Mouse (Mus musculus) right cerebral cortex, postnatal 14 days (tissue): ENCODE measurements at regions not wholly inside any gene's neighbourhood (a gene's known extent, or its start where the extent isn't known, plus 50 kb on each side); places are given as distances from the start of the nearest gene placed in this dataset.

Source experiments
- DNase-seq: peaks from one replicate; pipeline ENCODE4 v3.0.0; 2022

DNA sequence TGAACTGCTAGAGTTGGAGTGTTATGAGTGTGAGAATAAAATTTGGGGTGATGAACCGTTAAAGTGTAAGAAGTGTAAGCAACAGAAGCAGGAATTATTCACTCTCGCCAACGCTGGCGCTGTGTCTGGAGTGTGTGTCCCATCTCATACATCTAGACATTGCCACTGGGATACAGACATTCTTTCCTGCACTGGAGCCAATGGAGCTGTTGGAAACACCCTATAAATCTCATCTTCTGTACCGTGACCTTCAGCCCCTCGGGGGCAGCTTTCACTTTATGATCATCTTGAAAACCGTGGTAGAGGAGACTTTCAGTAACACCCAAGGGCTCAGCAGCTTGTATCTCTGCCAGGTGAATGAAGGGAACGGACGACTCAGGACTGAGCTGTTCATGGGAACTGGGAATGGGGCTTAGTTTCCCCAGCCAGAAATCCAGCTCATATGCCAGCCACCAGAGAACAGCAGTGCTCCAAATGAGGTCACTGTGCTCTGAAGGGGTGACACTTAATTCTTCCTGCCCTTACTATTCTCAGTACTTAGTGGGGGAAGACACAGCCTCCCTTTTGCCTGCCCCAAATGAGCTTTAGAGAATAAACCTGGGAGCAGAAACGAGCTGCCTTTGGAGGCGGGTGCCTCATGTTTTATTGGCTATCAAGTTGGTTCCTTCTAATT, 293.6 kb downstream of the Slc4a3 start:
- DNase-seq: peak; percentile 11

DNA sequence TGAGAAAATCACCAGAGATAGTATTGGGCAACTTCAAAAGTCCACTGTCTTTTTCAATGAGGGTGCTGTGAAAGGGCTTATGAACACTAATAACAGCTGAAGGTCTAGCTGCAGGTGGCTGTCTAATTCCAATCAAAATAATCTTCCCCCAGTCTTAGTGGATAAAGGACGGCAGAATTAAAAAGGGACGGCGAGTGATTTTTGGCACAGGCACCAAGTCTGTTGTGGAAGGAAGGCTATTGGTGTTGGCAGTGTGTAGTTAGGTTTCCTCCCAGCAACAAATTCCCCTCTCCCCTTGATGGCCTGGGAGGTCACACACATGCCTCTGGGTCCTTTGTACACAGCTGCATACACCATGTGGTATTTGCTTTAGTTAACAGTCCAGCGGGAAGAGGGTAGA, 296.3 kb downstream of the Slc4a3 start:
- DNase-seq: no peak

DNA sequence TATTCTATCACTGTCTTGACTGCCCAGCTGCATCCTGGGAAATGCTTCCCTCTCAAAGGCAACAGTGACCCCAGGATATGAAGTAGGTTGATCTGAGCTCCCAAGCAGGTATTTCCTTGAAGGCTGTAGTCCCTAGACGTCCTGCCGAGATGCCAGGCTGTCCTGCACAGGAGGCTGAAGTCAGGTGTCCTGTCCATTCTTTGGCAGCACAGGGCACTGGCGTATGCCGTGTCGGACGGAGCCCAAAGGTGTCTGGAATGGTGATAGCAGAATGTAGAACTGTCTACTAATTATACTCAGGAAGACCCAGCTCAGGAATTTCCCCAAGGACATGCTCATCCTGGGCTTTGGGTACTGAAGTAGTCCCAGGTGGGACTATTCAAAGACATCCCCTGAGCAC, 297.3 kb downstream of the Slc4a3 start:
- DNase-seq: no peak

DNA sequence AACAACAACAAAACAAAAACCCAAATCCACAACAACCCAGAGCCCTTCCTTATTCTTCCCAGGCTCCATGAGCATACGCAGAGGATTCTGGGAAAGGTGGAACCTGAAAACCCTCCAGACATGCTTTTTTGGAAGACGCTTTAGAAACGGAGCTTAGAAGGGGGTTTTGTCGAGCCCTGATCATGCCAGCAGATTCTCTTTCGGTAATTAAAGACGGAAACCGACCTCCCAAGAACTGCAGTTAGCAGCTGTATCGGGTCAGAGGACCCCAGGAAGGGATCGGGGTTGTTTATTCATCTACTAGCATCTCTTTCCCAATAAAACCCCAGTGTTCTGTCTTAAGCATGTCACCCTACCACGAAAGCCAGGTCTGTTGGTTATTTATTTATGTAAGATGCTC, 298.1 kb downstream of the Slc4a3 start:
- DNase-seq: no peak

DNA sequence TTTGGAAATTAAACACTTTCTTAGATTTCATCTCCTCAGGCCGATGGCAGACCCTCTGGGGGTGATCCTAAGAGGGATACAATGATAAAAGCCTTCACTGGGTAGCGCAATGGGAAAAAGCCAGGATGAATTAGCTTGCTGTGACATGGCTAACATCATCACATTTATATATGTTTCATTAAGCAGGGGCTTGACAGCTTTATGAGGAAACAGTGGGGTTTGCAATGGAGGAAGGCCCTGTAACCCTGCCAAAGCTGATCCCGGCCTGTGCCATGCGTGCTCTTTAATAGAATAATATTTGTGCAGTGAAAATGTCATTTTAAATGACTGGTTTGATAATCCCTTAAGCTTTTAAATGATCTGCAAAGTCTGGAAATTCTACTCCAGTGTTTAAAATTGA, 298.5 kb downstream of the Slc4a3 start:
- no peak for DNase-seq

DNA sequence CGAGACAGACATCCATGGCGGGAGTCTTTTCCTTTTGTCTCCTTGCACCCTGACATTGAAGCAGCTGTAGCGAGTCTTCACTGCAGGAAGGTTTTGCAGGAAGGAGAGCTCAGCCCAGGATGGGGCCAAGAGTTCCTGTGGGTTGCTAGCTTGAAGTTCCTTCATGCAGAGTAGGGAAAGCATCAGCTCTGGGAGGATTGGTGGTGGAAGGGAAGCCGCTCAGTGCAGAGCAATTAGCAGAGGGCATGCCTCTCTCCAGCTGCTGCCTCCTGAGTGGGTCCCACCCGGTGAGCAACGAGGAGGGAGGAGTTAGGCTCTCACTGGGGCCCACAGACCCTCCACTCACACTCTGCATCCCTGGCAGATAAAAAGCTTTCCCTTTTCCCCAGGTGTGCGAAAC, 298.9 kb downstream of the Slc4a3 start:
- DNase-seq: no peak

DNA sequence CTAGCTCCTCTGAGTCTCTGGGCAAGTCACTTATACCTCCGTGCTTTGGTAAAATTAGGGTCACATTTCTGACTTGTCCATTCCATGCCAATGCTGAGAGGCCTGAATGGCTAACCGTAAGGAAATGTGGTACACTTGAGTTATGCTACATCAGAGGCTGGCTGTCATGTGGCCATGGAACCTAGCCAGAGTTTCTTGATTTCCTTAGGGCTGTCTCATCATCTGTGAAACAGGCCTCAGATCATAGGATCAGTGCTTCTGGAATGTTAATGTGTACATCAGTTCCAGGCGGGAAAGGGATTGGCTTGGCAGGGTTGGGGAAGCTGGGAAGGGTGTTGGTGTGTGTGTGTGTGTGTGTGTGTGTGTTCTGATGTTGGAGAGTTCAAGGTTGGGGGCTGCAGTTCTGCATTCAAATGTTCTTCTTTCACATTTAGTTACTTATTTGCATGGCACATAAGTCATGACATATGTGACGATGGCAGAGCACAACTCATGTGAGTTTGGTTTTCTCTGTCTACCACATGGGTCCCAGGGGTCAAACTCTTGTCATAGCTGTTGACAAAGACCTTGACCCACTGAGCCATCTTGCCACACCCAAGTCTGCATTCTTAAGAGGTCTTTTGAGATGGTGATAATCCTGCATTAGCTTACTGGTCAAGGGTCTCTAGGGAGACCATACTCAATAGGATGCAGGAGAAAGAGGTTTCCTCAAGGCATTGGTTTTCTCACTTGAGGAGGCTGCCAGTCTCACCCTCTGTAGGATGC, 299.9 kb downstream of the Slc4a3 start:
- DNase-seq: no peak

DNA sequence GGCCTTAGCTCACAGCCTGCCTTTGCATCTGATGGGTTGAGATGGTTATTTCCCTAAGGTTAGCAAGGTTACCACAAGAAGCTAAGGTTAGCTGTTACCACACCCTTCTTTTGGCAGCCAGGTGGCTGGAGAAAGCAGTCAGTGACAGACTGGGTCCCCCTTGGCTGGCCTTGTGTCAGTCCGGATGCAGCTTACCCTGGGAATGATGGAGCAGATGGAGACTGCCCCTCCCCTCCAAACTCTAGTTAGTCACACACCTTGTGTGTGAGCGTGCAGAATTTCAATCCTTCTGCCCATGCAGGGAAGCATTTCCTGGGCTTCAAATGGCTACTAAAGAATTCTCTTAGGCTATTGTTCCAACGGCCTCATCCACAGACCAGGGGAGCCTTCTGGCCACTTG, 301.6 kb downstream of the Slc4a3 start:
- no peak for DNase-seq

DNA sequence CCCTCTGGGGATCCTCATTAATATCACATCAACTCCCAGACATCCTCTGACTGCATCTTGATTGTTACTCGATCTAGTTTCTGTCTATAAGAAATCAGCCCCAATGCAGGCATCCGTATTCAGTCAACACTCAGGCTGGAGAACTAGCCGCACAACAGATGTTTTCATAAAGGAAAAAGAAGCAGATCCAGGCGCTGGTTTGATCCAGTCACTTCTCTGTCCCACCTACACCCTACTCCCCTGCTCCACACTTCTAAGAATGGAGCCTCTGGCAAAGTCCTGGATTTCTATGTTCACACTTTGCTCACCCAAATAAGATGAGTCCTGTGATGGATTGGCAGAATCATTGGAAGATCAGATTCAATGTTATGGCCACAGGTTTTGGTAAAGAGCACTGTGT, 302.4 kb downstream of the Slc4a3 start:
- DNase-seq: no peak

DNA sequence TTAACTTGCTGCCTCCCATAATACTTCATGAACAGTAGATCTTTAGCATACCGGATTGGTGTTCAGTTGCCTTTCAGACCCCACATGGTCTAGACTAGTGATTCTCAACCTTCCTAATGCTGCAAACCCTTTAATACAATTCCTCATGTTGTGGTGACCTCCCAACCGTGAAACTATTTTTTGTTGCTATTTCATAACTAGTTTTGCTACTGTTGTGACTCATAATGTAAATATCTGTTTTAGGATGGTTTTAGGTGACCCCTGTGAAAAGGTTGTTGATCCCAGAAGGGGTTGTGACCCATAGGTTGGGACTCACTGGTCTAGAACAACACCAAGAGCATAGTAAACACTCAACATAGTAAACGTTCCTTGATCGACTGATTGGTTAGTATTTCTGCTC, 304.1 kb downstream of the Slc4a3 start:
- DNase-seq: no peak

DNA sequence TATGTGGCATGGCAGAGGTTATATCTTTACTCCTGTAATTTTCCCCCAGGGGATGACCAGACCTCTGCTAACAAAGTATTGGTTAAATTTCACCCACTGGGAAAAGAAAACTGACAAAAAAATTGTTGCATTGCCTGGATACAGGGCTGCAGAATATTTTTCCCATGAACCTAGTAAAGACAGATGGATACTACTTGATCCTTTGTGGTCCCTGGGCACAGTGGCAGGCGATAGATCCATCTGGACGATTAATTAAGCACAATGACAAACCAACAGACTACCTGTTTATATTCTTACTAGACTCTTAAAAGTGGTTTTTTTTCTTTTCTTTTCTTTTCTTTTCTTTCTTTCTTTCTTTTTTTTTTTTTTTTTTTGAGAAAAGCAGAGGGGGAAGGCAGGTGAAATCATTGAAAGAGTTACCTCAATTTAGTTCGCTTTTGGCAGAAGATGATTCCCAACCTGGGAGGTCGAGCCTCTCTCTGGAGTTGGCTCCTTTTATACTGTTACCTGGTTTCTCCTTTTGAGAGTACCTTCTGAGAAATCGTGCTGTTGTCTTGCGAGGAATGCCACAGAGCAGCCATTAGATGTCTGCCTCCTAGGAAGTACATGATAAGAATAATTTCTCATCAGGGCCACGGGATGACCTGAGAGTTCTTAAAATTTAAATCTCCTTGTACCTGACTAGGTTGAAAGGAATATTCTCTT, 312.6 kb downstream of the Slc4a3 start:
- DNase-seq: no peak

DNA sequence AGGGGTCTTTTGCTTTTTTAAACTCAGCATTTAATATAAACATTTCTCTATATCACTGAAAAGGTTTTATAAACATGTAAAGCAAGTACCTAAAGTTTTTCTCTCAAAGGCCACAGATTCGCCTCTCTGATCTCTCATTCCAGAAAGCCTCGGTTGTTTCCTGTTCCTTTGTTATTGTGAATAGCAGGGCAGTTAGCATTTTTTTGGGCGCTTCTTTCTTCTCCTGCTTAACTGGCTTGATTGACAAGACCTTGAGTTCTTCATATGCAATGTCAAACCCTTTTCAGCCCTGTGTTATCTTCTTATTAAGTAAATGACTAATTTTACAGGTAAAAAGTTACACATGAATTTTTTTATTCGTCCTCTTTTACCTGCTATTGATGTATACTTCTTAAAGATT, 316.7 kb downstream of the Slc4a3 start:
- no peak for DNase-seq

DNA sequence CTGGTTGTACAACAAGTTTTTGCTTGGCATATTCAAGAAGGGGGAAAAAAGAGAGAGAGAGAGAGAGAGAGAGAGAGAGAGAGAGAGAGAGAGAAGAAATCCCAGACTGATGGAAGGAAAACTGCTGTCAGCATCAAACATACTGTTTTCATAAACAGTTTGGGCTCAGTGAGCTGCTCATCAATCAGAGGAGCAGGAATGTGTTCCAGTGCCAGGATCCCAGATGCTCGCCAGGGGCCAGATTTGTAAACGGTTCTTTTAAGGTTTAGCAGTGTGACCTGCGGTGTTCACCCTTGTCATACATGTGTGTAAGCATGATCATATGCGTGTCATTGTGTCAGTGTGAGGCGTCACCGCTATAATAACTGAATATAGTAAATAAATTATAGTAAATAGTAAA, 320.5 kb downstream of the Slc4a3 start:
- DNase-seq: no peak

DNA sequence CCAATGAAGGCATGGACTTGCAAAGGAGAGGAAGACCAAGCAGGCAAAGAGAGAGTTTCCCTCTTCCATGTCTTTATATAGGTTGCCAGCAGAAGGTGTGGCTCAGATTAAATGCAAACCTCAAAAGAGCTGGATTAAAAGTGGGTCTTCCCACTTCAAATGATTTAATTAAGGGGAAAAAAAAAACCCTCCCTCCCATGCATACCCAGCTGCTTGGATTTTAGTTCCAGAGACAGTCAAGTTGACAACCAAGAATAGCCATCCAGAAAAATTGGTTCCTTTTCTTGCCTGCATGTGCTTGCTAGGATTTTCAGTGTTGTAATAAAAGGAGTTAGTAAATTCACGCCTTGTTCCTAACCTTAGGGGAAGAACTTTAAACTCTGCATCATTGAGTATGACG, 323.3 kb downstream of the Slc4a3 start:
- no peak for DNase-seq

DNA sequence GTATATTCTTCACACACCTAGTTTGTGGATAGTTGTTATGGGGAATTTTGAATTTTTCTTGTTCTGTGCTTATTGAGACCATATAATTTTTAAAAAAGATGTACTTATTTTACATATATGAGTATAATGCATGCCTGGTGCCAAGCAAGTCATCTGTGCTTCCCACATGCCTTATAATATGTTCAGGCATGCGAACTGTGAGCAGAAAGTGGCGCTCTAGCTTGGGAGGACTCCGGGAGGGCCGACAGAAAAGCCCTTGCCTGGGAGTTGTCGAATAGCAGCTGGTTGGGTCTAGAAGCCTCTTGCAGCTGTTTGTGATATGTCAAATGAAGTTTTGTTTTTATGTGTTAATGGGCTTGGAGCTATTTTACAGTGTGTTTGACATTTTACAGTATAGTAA, 323.8 kb downstream of the Slc4a3 start:
- DNase-seq: no peak

DNA sequence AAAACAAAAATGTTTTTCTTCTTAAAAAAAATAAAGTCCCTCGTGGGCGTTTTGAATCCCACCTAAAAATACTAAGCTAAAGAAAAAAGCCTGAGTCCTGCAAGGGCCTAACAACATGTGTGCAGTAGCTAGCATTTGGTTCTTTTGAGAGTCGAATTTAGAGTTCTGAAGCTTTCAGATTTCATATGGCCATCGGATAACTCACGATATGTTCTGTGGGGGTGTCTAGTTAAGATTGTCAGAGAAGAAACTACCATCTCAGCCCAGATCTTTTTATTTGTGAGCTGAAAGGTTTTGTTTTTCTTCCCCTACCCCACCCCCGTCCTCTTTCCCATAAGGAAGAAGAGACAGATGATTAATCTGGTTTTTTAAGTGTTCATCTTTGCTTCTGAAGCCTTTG, 327.8 kb downstream of the Slc4a3 start:
- DNase-seq: no peak

DNA sequence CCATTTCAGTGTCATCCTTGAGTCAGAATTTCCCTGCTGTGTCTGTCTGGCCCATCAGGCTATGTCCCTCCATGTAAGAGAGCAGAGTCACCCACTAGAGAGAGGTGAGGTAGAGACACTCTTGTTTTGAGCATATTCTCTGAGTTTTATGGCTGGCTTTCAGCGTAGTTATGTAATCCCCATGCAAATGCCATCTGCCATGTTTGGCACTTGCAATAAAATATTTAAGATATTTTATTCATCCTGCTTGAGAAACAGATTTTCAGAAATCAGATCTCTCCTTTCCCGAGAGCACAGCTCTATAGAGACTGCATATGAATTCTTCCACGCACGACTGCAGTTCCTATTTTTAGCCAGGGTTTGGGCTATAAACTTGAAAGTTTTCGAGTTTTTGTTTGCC, 331.1 kb downstream of the Slc4a3 start:
- no peak for DNase-seq

DNA sequence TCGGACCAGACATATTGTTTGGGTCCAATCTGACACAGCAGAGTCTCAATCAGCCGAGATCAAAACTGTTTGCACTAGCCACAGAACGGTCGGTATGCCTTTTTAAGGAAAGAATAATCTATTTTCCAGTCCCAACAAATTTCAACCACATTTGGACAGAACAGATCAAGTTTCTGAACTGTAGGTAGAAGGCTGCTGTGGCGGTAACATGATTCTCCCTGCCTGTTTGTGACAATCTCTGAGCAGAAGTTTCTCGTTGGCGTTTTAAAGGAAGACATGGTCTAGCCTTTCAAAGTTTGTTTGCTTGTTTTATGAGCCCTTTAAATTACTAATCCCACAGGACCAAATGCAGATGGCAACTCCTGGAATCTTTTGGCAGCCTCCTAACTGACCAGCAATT, 339.6 kb downstream of the Slc4a3 start:
- DNase-seq: no peak

DNA sequence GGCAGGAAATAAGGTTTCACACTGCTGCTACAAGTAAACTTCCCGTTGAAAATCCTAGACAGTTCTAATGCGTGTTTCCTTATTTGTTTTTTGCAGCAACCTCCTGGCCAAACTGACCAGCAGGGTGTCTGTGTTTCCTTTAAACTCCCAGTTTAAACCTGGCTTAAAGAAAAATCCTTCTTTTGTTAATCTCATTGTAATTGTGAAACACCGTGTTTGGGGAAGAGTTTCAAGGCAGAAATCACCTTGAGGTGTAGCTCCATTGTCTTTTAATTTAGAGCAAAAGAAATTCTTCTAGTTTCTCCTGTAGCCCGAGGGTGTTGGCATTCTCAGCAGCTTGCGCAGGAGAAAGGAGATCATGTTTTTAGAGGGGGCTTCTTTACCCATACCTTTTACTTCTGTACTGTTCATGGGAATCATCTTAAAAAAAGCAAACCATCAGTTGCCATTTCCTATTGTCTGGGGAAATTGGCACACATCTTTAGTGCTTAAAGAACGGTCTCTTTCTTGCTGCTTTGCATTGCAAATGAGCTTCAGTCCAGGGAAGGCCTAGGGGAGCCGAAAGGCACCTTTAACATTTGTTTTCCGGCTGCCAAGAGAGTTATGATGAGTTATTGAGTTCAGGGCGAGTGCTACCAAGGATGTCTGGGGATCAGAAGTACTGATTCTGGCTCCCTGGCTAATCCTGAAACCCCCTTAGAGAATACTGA, 342.6 kb downstream of the Slc4a3 start:
- no peak for DNase-seq

DNA sequence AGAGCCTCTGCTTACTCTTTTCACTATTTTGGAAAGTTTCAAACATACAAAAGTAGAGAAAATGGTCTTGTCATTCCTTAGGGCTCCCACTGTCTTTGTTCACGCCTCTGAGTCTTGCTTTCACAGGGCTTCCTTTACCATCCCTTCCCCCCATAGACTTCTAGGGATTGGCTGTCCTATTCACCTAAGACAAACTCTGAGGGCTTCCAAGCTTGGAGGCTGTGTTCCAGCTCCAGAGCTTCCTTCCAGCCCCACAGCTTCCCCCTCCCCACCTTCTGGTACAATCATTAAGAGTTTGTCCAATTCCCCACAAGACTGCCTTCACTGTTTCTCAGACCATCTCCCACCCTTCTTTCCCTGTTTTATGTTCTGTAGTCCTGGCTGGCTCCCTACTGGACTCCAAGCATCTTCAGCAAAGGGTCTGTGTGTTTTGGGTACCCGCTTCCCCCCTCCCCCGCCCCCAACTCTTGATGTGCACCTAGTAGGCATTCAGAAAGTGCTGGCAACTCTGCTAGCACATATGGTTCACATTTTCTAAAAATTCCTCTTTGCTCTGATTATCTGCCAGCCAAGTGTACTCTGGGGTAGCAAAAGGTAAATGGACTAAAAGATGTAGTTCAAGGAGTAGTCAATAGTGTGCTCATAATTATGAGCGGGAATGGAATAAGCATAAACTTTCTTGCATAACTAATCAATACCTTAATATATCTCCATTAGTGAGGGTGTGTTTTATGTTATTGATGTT, 344.0 kb downstream of the Slc4a3 start:
- DNase-seq: no peak

DNA sequence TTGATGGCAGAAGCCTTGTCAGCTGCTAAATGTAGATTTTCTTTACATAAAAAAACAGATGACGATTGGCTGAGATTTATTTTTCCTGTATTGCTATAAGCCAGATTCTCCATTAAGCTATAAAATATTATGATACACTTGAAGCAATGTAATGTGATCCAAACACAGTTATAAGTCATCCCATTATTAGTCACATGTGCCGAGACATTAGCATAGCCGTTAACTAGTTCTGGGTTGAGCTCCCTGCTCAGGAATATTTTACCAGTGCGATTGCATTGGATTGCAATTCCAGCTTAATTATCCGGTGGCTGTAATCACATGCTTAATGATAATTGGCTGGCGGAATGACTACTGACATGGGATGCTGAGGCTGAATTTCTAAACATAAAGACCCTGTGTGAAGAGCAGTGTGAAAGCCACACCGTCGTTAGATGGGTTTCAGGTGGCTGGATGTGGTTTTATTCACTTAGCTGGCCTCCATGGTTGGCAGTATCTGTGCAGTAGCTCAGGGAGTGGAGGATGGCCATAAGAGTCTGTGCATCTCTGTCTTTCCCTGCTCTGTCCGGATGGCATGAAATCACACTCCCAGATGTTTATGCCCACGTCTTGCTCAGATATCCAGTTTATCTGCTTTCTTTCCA, 344.7 kb downstream of the Slc4a3 start:
- no peak for DNase-seq

DNA sequence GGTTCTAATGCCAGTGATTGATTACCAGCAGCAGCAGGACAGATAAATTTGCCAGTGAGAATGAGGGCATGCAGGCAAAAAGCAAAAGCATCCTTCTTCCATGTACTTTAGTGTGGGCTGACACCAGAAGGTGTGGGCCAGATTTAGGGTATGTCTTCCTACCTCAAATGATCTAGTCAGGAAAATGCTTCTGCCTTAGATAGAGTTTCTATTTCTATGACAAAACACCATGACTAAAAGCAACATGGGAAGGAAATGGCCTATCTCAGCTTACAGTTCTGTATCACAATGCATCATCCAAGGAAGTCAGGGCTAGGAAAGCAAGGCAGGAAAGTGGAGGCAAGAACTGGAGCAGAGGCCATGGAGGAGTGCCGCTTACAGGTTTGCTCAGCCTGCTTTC, 349.5 kb downstream of the Slc4a3 start:
- no peak for DNase-seq
